8 mouse cellular contexts compared by ENCODE assay signal in genomic region chr1:74068366-74069084, GRCm38 (mm10). TPM values are rescaled to one million over a fixed set of nuclear protein-coding genes. Genes with fewer than 3 reads are reported as not detected.
DNase-seq lines count a peak whose midpoint lies in the region; ATAC-seq and TF ChIP-seq lines count a peak whose summit lies in the region.

No protein-coding gene starts in this region.

- H3K9ac ChIP-seq in forebrain, postnatal 0 days: peak overlapping the region; percentile 14; the same call in 1 of the 2 replicates
- H3K9ac ChIP-seq in kidney, embryonic 16.5 days (replicated peaks; ENCODE audit: low read length): peak overlapping the region; percentile 68
- peak overlapping the region; percentile 32 for H3K9ac ChIP-seq in midbrain, embryonic 12.5 days (replicated peaks)

- no peaks in the 10 kb centered on the region for H3K79me3 ChIP-seq in C2C12 (ENCODE audit: low read depth)

- H3K9me3 ChIP-seq in forebrain, postnatal 0 days (ENCODE audit: low read length): no peaks in the 10 kb centered on the region
- H3K9me3 ChIP-seq in kidney, embryonic 16.5 days (ENCODE audit: low read length): no peaks in the 10 kb centered on the region
- no peaks in the 10 kb centered on the region for H3K9me3 ChIP-seq in midbrain, embryonic 12.5 days

- peak overlapping the region; percentile 52 for H3K4me2 ChIP-seq in forebrain, postnatal 0 days (ENCODE audit: low read depth)
- H3K4me2 ChIP-seq in kidney, embryonic 16.5 days (replicated peaks; ENCODE audit: low read depth, low read length): peak overlapping the region; percentile 60
- H3K4me2 ChIP-seq in midbrain, embryonic 12.5 days (replicated peaks): peak overlapping the region; percentile 53

- H3ac ChIP-seq in C2C12 (ENCODE audit: control insufficient read depth, insufficient read length, low read depth): peak overlapping the region; percentile 82

- H3K27me3 ChIP-seq in C2C12 (ENCODE audit: control insufficient read depth, insufficient read depth, insufficient read length): no peaks in the 10 kb centered on the region
- H3K27me3 ChIP-seq in forebrain, postnatal 0 days (ENCODE audit: insufficient read depth, low read length): no peaks in the 10 kb centered on the region
- no peaks in the 10 kb centered on the region for H3K27me3 ChIP-seq in kidney, embryonic 16.5 days (ENCODE audit: insufficient read depth, low read length)
- H3K27me3 ChIP-seq in midbrain, embryonic 12.5 days: peaks cover 48% of the 10 kb centered on the region

- H3K79me2 ChIP-seq in C2C12 (ENCODE audit: control insufficient read depth, insufficient read depth): peaks cover 30% of the 10 kb centered on the region

- H3K4me3 ChIP-seq in C2C12 (ENCODE audit: insufficient read depth, poor library complexity, severe bottlenecking): peak overlapping the region; percentile 34
- H3K4me3 ChIP-seq in forebrain, postnatal 0 days (ENCODE audit: low read depth, low read length): peak overlapping the region; percentile 26
- peak overlapping the region; percentile 42 for H3K4me3 ChIP-seq in kidney, embryonic 16.5 days (ENCODE audit: low read length)
- peak overlapping the region; percentile 24 for H3K4me3 ChIP-seq in midbrain, embryonic 12.5 days

- 6% methylated on average over 41 of the region's 41 CpGs for WGBS in forebrain, postnatal 0 days
- WGBS in kidney, embryonic 16.5 days: 2% methylated on average over 38 of the region's 41 CpGs
- WGBS in midbrain, embryonic 12.5 days: 6% methylated on average over 34 of the region's 41 CpGs

- no peak for TF ChIP-seq CTCF in C2C12 (IDR thresholded peaks at IDR 0.05; ENCODE audit: control insufficient read depth, insufficient read depth, insufficient read length)
- no peak for TF ChIP-seq CTCF in forebrain, postnatal 0 days (IDR thresholded peaks at IDR 0.05; ENCODE audit: low read depth)

- H3K36me3 ChIP-seq in C2C12 (ENCODE audit: control insufficient read depth, insufficient read depth): no peaks in the 10 kb centered on the region
- H3K36me3 ChIP-seq in forebrain, postnatal 0 days (ENCODE audit: insufficient read depth): no peaks in the 10 kb centered on the region
- H3K36me3 ChIP-seq in kidney, embryonic 16.5 days (ENCODE audit: insufficient read depth, low read length): no peaks in the 10 kb centered on the region
- H3K36me3 ChIP-seq in midbrain, embryonic 12.5 days: no peaks in the 10 kb centered on the region

- peak; percentile 56 for ATAC-seq in forebrain, postnatal 0 days
- ATAC-seq in kidney, embryonic 16.5 days (ENCODE audit: low FRiP score, low TSS enrichment): peak; percentile 73
- peak; percentile 64; the same call in 1 of the 2 replicates for ATAC-seq in midbrain, embryonic 12.5 days (ENCODE audit: low FRiP score, low read depth)

- peak; percentile 35 for DNase-seq in Muller cell, postnatal 12 days (ENCODE audit: inconsistent ontology term)
- DNase-seq in forebrain, postnatal 0 days: no peak
- peak; percentile 74 for DNase-seq in thymus, postnatal 4 days
- no peak for DNase-seq in urinary bladder, postnatal 14 days (ENCODE audit: low spot score)
- no peak for DNase-seq in layer of hippocampus, adult 9-11 months

- peaks cover 9% of the 10 kb centered on the region for H3K4me1 ChIP-seq in forebrain, postnatal 0 days (ENCODE audit: insufficient read depth)
- H3K4me1 ChIP-seq in kidney, embryonic 16.5 days (ENCODE audit: insufficient read depth, low read length): peaks cover 29% of the 10 kb centered on the region
- peaks cover 16% of the 10 kb centered on the region for H3K4me1 ChIP-seq in midbrain, embryonic 12.5 days

- H3K27ac ChIP-seq in forebrain, postnatal 0 days (ENCODE audit: low read depth, low read length): no peak overlapping the region
- H3K27ac ChIP-seq in kidney, embryonic 16.5 days (ENCODE audit: low read length): peak overlapping the region; percentile 59
- H3K27ac ChIP-seq in midbrain, embryonic 12.5 days (replicated peaks): no peak overlapping the region

TF ChIP-seq in C2C12, 6 proteins besides CTCF, POLR2A, EP300 and RAD21:
- TF ChIP-seq FOSL1 (IDR thresholded peaks at IDR 0.05; ENCODE audit: insufficient read depth, low read length, poor library complexity, severe bottlenecking) (no peak), MAX (IDR thresholded peaks at IDR 0.05) (peak; percentile 25)
TF ChIP-seq in C2C12: peak in this region for 1.

RNA-seq across cellular contexts. Expression of gene Tns1, which starts 55.7 kb away (rescaled TPM):
- 118 TPM for polyA plus RNA-seq in C2C12 (2012; fragmentation: generic; extraction: Trizol)
- total RNA-seq in forebrain, postnatal 0 days (2014; rRNA removed): 10.2 and 21.8 TPM in 2 replicates
- polyA plus RNA-seq in forebrain, postnatal 0 days (2015; fragmentation: Nextera tagmentation; extraction: Ambion mirVana): 6.0 and 7.0 TPM in 2 replicates
- polyA plus RNA-seq in kidney, embryonic 16.5 days (2015; fragmentation: Nextera tagmentation; extraction: Ambion mirVana): 77.3 and 78.3 TPM in 2 replicates
- 17.1 and 21.0 TPM in 2 replicates for polyA plus RNA-seq in midbrain, embryonic 12.5 days (2016; fragmentation: Nextera tagmentation; extraction: Ambion mirVana)

RNA-seq across cellular contexts. Expression of gene Rufy4, which starts 56.8 kb away (rescaled TPM):
- 0.05 TPM for polyA plus RNA-seq in C2C12 (2012; fragmentation: generic; extraction: Trizol)
- total RNA-seq in forebrain, postnatal 0 days (2014; rRNA removed): 0.15 TPM in 1 of 2 replicates, not detected in the other
- polyA plus RNA-seq in forebrain, postnatal 0 days (2015; fragmentation: Nextera tagmentation; extraction: Ambion mirVana): 0.08 and 0.13 TPM in 2 replicates
- 0.22 and 0.32 TPM in 2 replicates for polyA plus RNA-seq in kidney, embryonic 16.5 days (2015; fragmentation: Nextera tagmentation; extraction: Ambion mirVana)
- polyA plus RNA-seq in midbrain, embryonic 12.5 days (2016; fragmentation: Nextera tagmentation; extraction: Ambion mirVana): 0.37 and 0.67 TPM in 2 replicates

Comparison
In these comparisons a context has a peak if more than half of its experiments do, and no peak if none do; other contexts are left out.
1. DNase-seq: peak in Muller cell, postnatal 12 days (single experiment) and thymus, postnatal 4 days (single experiment); none in forebrain, postnatal 0 days (single experiment), urinary bladder, postnatal 14 days (single experiment) and layer of hippocampus, adult 9-11 months (single experiment).
2. H3K9ac ChIP-seq: peak in every context shown above with its lines; median percentile 68 in kidney, embryonic 16.5 days; 32 in midbrain, embryonic 12.5 days; 14 in forebrain, postnatal 0 days.
3. Peak in every context shown above with its lines, with median percentiles within 50 percentile points of each other: H3K4me3 ChIP-seq, ATAC-seq and H3K4me2 ChIP-seq.